7 mouse cellular contexts compared by ENCODE assay signal in the genomic region with DNA sequence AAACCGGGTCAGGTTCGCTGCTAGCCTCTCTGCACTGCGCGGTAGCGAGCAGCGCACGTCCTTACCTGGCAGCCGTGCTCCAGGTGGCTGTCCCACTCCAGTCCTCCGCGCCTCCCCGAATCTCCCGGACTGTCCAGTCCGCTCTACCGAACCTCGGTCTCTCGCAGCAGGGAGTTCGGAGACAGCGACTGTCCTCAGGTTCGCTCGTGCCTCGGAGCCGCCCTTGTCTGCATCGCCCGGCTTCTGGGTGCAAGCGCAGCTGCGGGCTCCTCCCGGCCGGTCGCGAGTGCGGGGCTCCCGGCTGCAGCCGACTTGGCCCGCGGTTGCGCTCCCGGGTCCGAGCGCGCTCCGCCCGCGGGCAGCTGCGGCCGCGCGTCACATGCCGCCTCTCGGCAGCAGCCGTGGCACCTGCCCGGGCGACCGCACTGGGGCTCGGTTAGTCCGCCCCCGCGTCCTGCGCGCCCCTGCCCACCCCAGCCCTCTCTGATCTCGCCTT. TPM values are rescaled to one million over a fixed set of nuclear protein-coding genes. Genes with fewer than 3 reads are reported as not detected.
A peak's percentile ranks its signal among the peaks of the same experiment; 100 is the strongest.
DNase-seq lines count a peak whose midpoint lies in the region; ATAC-seq lines count a peak whose summit lies in the region.

No protein-coding gene starts in this region.

- ATAC-seq in embryonic facial prominence, embryonic 15.5 days (ENCODE audit: insufficient number of reproducible peaks, low FRiP score, low TSS enrichment, low read depth): no peak
- ATAC-seq in hindbrain, embryonic 11.5 days (ENCODE audit: low FRiP score): peak; percentile 84
- ATAC-seq in midbrain, embryonic 12.5 days (ENCODE audit: low FRiP score, low read depth): peak; percentile 83

- H3K27me3 ChIP-seq in embryonic facial prominence, embryonic 15.5 days: peaks cover 40% of the 10 kb centered on the region
- H3K27me3 ChIP-seq in hindbrain, embryonic 11.5 days (ENCODE audit: control insufficient read depth, insufficient read depth, low read length): peaks cover 34% of the 10 kb centered on the region
- H3K27me3 ChIP-seq in midbrain, embryonic 12.5 days: peaks cover 37% of the 10 kb centered on the region

- H3K4me2 ChIP-seq in embryonic facial prominence, embryonic 15.5 days (replicated peaks): peak overlapping the region; percentile 85
- H3K4me2 ChIP-seq in hindbrain, embryonic 11.5 days (replicated peaks; ENCODE audit: low read depth, low read length): peak overlapping the region; percentile 92
- H3K4me2 ChIP-seq in midbrain, embryonic 12.5 days (replicated peaks): peak overlapping the region; percentile 93

- H3K9ac ChIP-seq in embryonic facial prominence, embryonic 15.5 days: peak overlapping the region; percentile 0; the same call in 1 of the 2 replicates
- peak overlapping the region; percentile 59; the same call in 1 of the 2 replicates for H3K9ac ChIP-seq in hindbrain, embryonic 11.5 days (ENCODE audit: low read depth, low read length)
- peak overlapping the region; percentile 59 for H3K9ac ChIP-seq in midbrain, embryonic 12.5 days (replicated peaks)

- no peaks in the 10 kb centered on the region for H3K9me3 ChIP-seq in embryonic facial prominence, embryonic 15.5 days (replicated peaks)
- no peaks in the 10 kb centered on the region for H3K9me3 ChIP-seq in hindbrain, embryonic 11.5 days (ENCODE audit: control insufficient read depth, low read length)
- no peaks in the 10 kb centered on the region for H3K9me3 ChIP-seq in midbrain, embryonic 12.5 days

- peak; percentile 19 for DNase-seq in thymus, postnatal 4 days
- DNase-seq in thymus, postnatal 10 days (ENCODE audit: low spot score in 2 of 2): no peak
- peak; percentile 64 for DNase-seq in hindbrain, embryonic 11.5 days (ENCODE audit: low spot score)
- DNase-seq in left cerebral cortex, postnatal 4 days: peak; percentile 35
- peak; percentile 15 for DNase-seq in yolk sac, embryonic 10.5 days (ENCODE audit: low spot score)

- intact Hi-C loops in left cerebral cortex, postnatal 4 days (cut with DNase I): no loop called here

- H3K27ac ChIP-seq in embryonic facial prominence, embryonic 15.5 days (replicated peaks): no peak overlapping the region
- H3K27ac ChIP-seq in hindbrain, embryonic 11.5 days (ENCODE audit: low read depth, low read length): no peak overlapping the region
- no peak overlapping the region for H3K27ac ChIP-seq in midbrain, embryonic 12.5 days (replicated peaks)

- H3K4me1 ChIP-seq in embryonic facial prominence, embryonic 15.5 days: peaks cover 19% of the 10 kb centered on the region
- no peaks in the 10 kb centered on the region; the same call in 1 of the 2 replicates for H3K4me1 ChIP-seq in hindbrain, embryonic 11.5 days (replicated peaks; ENCODE audit: control insufficient read depth, insufficient read depth, low read length)
- peaks cover 14% of the 10 kb centered on the region for H3K4me1 ChIP-seq in midbrain, embryonic 12.5 days

- peak overlapping the region; percentile 45 for H3K4me3 ChIP-seq in embryonic facial prominence, embryonic 15.5 days (replicated peaks)
- peak overlapping the region; percentile 47 for H3K4me3 ChIP-seq in hindbrain, embryonic 11.5 days (ENCODE audit: low read depth, low read length)
- peak overlapping the region; percentile 57 for H3K4me3 ChIP-seq in midbrain, embryonic 12.5 days

- WGBS in embryonic facial prominence, embryonic 15.5 days: under 1% methylated on average over 60 of the region's 60 CpGs
- WGBS in hindbrain, embryonic 11.5 days: under 1% methylated on average over 45 of the region's 60 CpGs
- WGBS in midbrain, embryonic 12.5 days: 0% methylated on average over 54 of the region's 60 CpGs

- H3K36me3 ChIP-seq in embryonic facial prominence, embryonic 15.5 days: no peaks in the 10 kb centered on the region
- no peaks in the 10 kb centered on the region for H3K36me3 ChIP-seq in hindbrain, embryonic 11.5 days (ENCODE audit: control insufficient read depth, insufficient read depth, low read length)
- no peaks in the 10 kb centered on the region for H3K36me3 ChIP-seq in midbrain, embryonic 12.5 days

RNA-seq across cellular contexts. Expression of gene Chrm3, which starts 0.4 kb away (rescaled TPM):
- polyA plus RNA-seq in embryonic facial prominence, embryonic 15.5 days (2015; fragmentation: Nextera tagmentation; extraction: Ambion mirVana): 1.7 and 2.7 TPM in 2 replicates
- polyA plus RNA-seq in hindbrain, embryonic 11.5 days (2014; fragmentation: Nextera tagmentation; extraction: Ambion mirVana): 0.08 and 0.53 TPM in 2 replicates
- total RNA-seq in left cerebral cortex, postnatal 4 days (2021): 10 to 100 TPM; 18.0 to 24.8 TPM
- 0.77 and 0.96 TPM in 2 replicates for polyA plus RNA-seq in midbrain, embryonic 12.5 days (2016; fragmentation: Nextera tagmentation; extraction: Ambion mirVana)

Comparison
In these comparisons a context has a peak if more than half of its experiments do, and no peak if none do; other contexts are left out.
1. DNase-seq: peak in thymus, postnatal 4 days (single experiment), hindbrain, embryonic 11.5 days (single experiment), left cerebral cortex, postnatal 4 days (single experiment) and yolk sac, embryonic 10.5 days (single experiment); none in thymus, postnatal 10 days (0 of 2).
2. H3K9ac ChIP-seq: peak in every context shown above with its lines; median percentile 59 in hindbrain, embryonic 11.5 days; 59 in midbrain, embryonic 12.5 days; 0 in embryonic facial prominence, embryonic 15.5 days.
3. Peak in every context shown above with its lines, with median percentiles within 50 percentile points of each other: H3K4me2 ChIP-seq and H3K4me3 ChIP-seq.